Mouse (Mus musculus) adrenal gland, adult 18-20 months (tissue): ENCODE measurements around the gene Gtf3c5. TPM values are rescaled to one million over a fixed set of nuclear protein-coding genes. Genes with fewer than 3 reads are reported as not detected.

ENCODE experiments used
- DNase-seq, 2 experiments: peaks; one replicate each; pipeline ENCODE4 v3.0.0; 2021 to 2022; ENCODE audit warnings: low spot score in 2 of 2
- long read RNA-seq, 2 experiments: library from polyadenylated mRNA; stranded (forward); transcript quantifications; one replicate each; pipeline ENCODE4 v2.0.0; 2021
- total RNA-seq, 2 experiments: library from RNA; stranded (reverse); gene quantifications; 1 replicate in 1 of 2; 2 replicates in 1 of 2; pipeline ENCODE4 v1.2.3; 2021

The Gtf3c5 gene
- 10 to 100 TPM; 15.2 to 17.2 TPM for total RNA-seq
- long read RNA-seq, experiment 1, transcript Gtf3c5-201 (12 exons, 2,739 nt): major isoform, 12 of 19 reads
- long read RNA-seq, experiment 1, partial matches to known transcripts: 2 of 19 reads
- long read RNA-seq, experiment 1, other reads (novel, unspliced or antisense): 4 of 19 reads
- long read RNA-seq, experiment 2, transcript Gtf3c5-201 (12 exons, 2,739 nt): major isoform, 16 of 21 reads
- long read RNA-seq, experiment 2, partial matches to known transcripts: 3 of 21 reads
- long read RNA-seq, experiment 2, other reads (novel, unspliced or antisense): 2 of 21 reads

DNA sequence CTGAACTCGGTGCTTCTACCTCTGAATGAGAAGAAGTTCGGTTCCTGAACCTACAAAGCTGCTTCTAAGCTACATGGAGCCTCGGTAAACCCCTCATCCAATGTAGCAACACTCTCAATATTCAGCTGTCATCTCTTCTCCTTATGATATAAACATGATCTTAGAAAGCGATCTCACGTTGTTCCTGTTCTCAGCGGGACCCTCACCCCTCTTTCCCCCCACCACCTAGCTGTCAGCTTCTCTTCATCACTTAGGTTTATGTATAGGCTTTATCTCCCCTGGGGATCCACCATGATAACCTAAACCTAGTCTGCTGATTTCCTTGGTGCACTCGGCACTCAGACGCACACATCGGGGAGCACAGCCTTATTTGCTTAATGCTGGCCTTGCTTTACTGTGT is at the start of gene Gtf3c5:
TSS of gene Gtf3c5 (minus strand) at position 101 of the 400 bp plus-strand sequence.
- DNase-seq: no peak

DNA sequence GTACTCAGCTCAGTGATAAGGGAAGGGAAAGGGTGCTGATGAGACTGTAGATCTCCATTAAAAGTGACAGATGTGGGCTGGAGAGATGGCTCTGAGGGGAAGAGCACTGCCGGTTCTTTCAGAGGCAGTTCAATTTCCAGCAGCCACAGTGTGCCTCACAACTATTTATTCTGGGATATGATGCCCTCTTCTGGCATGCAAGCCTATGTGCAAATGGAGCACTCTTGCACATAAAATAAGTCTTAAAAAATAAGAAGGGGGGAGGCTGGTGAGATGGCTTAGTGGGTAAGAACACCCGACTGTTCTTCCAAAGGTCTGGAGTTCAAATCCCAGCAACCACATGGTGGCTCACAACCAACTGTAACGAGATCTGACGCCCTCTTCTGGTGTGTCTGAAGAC is 49.6 kb upstream of the Gtf3c5 start:
- no peak for DNase-seq

DNA sequence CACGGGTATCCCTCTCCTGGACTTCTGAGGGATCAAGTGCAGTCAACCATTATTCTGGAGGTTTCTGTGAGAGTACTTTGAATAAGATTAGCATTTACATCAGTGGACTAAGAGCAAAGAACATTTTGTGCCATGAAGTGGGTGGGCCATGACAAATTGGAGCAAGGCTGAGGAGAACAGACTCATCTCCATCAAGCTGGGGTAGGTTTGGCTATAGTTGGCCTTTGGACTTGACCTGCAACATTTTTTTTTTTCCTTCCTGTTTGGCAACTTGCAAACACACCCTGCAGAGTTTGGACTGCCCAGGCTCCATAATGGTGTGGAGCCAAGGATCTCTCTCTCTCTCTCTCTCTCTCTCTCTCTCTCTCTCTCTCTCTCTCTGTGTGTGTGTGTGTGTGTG is 49.1 kb upstream of the Gtf3c5 start:
- no peak for DNase-seq

DNA sequence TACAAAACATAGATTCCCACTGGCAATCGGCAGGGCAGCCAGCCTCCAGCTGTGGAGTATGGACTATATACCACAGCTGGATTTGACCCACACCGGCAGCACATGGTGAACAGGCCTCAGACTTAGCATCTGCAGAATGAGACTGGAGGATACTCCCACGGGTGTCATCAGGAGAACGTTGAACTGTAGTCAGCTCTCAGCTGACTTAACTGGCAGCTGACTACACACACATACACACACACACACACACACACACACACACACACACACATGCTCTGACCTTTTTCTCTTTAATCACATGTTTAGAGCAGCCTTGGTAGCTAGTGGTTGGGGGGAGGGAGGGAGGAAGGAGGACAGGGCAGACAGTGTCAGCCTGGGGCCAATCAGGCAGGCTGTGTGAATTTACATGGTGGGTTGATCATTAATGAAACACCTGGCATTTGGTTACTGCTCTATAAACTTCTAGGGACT is 46.4 kb upstream of the Gtf3c5 start:
- no peak for DNase-seq

DNA sequence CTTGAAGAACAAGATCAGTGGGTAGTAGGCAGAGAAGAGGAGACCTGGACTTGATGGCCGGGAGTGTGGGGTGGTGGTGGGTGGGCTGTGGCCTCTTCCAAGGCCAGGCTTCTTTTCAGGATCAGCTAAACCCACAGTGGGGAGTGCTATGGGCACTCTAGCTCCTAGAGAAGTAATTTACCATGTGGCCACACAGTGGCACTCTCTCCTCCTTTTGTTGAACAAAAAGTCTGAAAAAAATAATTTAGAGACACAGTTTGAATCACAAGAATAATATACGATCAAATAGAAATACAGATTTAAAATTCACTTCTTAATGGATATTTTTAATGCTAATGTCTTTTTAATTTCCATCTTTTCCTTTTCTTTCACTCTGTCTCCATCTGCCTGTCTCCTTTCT is 44.5 kb upstream of the Gtf3c5 start:
- no peak for DNase-seq

DNA sequence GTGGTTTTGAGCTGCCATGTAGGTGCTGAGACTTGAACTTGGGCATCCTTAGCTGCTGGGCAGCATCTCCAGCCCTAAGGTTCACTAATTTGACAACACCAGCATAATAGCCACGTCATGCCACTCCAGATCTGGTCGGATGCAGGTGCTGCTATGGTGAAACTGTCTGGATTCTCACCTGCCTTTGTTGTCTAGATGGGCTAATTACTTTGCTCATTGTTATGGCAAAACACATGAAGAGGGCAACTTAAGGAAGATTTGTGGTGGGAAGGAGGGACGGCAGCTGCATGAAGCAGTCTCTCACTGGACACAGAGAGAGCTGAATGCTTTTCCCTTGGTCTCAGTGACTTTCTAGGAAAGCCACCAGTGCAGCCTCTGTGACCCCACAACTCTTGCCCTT is 42.5 kb upstream of the Gtf3c5 start:
- DNase-seq: no peak

DNA sequence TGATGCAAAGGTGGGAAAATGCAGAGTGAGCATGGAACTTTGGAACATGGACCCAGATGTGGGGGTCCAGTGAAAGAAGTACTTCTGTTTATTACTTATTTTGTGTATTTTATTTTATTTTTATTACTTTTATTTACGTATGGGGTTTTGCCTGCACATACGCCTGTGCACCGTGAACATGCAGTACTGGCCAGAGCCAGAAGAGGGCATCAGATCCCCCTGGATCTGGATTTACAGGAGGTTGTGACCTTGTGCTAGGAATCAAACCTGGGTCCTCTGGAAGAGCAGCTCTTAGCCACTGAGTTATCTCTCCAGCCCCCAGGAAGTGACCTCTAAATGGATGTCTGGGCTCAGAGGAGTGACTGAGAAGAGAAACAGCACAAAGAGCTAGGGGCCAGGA is 41.3 kb upstream of the Gtf3c5 start:
- no peak for DNase-seq

DNA sequence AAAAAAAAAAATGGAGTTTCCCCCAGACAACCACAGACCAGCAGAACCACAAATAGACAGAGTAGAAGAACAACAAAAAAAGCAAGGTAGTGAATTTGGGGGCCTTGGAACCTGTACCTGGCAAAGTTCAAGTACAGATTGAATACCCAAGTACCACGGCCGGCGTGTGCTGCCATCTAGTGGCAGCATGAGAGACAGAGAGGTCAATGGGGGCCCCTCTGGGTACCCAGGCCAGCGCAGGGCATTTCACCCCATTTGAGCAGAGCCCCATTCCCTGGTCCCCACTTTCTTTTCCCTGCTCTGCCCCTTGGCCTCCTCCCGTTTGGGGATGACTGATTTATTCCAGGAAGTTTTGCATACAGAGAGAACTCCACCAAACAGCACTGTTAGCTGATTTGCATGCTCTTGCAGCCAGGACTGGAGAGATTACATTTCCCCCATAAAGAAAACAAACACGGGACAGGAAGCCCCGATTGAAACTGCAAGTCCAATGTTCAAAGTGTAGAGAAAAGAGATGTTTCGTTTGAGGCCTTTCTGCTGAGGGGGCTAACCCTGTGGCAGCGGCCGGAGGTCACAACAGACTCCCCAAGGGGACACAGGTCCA is 39.1 kb upstream of the Gtf3c5 start:
- peak; percentile 29 to 42 for DNase-seq

DNA sequence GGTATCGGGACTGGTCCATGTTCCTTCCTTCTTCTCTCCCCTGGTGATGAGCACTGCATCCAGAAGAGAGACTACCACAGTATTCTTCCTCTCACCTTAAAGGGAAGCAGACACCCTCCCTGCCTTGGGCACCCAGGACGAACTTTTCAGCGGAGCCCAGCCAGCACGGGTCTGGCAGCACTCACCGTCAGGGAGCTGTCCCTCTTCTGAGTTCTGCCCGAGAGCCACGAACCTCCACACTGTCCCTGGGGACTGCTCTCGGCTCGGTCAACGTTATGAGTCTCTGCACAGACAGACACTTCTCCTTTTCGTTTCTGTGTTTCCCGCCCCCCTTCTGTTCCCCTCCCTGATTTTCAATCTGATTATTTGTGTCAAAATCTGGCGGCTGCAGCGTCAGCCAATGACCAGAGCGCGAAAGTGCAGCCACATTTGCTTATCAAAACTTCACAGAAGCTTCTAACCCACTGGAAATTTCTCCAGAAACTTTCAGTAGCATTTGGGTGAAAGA is 38.2 kb upstream of the Gtf3c5 start, which contains the start of gene Gfi1b:
TSS of gene Gfi1b (minus strand) at position 319 of the 508 bp plus-strand sequence.
- DNase-seq: no peak

DNA sequence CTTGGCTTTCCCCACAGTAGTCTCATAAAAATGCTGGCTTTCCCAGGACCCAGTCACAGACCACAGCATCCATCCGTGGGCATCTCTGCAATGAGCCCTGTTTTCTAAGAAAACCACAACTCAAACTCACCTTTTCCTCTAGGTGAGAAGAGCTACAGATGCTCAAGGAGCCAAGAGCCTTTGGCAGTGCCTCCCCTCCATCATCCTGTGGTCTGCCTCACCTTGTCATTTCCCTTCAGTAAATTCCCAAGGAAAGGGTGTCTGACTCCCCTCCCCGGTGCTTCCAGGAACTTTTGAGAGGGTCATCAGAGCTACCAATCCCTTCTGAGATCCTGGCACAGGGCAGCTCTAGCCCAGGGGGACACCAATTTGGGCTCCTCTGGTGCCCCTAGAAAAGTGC is 37.6 kb upstream of the Gtf3c5 start:
- DNase-seq: no peak

DNA sequence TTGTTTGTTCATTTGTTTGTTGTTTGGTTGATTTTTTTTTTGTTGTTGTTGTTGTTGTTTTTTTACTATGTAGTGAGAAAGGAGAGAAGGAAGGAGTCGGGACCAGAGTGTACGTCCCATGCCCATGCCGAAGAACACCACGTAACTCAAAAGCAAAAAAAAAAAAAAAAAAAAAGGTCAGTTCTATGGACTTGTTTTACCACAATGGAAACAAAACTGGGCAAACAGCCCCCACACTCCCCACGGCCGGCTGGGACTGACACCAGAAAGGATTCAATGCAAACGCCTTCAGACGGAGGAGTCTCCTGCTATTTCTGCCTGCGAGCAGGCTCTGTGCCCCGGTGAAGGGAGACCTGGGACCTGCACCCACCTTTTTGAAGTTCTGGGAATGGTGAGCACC is 37.0 kb upstream of the Gtf3c5 start:
- DNase-seq: no peak

DNA sequence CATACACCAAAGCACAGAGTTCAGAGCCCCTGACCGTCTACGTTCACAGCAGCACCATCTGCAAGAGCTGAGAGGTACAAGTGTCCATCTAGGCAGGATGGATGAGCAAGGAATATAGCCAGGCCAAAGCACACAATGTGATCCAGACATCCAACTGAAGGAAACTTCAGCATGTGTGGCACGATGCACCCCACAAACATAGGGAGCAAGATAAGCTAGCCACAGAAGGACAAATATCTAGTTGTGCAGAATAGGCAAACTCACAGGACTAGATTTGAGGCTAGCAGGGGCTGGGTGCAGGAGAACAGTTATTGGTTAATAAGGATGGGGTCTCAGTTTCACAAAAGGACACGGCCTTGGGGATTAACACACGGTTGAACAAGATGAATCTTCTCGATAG is 35.8 kb upstream of the Gtf3c5 start:
- DNase-seq: no peak

DNA sequence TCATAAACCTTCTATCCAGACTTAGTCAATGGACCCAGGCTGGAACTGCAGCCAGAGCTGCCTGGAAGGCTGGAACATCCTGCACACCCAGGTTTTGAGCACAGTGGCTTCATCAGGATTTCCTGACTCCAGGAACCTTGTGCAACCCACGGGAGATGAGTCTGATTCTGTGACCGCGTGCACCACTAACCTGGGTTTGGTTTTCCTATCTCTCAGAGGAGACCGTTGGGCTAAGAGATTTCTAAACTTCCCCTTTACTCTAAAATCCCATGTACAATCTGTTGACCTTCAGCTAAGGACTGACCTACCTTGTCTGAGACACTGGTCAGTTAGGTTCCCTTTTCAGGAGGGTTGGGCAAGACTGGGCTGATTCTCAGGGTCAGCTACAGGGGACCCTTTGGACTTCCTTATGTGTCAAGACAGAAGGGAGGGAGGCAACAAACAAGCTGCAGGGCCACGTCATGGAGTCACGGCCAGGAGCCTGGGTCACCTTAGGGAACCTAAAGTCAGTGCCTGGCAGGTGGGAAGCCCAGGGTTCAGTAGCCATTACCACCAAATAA is 35.3 kb upstream of the Gtf3c5 start:
- no peak for DNase-seq

DNA sequence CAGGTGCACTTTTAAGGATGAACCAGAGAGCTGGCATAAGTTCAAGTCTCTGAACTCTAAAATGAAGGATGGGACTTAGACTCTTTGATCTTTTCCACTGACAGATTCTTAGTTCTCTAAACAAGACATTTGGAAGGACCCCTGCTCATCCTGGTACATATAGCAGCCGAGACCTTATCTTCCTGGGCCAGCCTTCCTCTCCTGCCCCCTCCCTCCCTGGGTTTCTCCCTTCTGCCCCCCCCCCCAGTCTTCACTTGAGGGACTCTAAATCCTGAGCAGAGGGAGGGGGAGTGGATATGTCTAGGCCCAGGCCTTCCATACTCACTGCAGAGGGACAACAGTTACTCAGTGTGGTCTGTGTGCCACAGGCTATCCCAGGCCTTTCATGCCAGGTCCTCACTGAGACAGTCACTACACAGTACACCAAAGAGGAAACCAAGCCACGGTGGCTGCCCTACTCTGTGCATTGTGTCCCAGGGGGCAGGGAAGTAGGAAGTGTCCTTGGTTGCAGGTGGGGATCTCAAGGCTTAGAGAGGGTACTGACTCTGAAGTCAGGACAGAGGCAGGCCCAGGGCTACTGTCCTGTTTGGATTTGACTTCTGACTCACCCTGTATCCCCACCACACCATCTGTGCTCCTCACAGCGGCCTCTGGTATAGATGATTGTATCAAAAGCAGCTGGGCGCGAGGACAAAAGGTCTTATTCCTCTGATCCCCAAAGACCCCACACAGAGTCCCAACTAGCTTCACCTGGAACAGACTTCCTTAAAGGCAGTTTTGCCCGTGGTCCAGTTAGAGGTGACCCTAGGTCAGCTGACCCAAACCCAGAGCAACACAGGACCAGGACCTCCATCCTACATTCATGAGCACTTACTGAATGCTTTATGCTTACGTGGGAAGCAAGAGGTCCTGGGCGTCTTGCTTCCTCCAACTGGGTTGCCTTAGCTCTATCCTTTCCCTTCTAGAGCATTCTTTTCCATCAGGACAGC is 34.2 kb upstream of the Gtf3c5 start:
- no peak for DNase-seq

DNA sequence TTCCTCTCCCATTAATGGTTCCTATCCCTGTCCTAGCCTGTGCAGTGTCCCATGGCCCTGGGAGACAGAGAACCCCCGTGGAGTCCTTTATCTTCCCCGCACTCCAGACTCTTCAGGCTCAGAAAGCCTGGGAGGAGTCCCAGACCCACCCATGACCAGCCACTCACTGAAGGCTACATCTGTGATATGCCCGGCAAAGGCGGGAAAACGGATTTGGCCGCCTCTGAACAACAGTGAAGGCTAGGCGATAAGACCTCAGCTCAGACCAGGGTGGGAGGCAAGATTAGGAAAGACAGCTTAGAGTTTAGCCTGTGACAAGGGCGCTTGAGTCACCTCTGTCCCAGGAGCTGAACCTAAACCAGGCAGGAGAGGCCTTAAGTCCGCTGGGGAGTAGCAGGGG is 33.3 kb upstream of the Gtf3c5 start:
- DNase-seq: no peak

DNA sequence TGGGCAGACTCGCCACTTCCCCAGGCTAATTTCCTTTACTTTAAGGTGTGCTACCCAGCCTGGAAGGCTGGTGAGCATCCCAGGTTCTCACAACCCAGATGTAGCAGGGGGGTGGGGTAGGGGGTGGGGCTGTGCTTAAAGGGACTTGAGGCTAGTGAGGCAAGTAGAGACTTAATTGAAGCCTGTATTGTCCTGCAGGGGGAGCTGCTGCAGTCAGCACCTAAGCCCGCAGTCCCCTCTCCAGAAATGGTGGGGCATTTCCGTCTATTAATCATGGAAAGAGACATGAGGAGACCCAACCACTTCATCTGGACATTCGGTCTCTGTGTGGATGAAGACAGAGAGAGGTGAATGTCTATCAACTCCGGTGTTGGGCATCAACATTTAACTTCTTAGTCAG is 32.8 kb upstream of the Gtf3c5 start:
- DNase-seq: no peak

DNA sequence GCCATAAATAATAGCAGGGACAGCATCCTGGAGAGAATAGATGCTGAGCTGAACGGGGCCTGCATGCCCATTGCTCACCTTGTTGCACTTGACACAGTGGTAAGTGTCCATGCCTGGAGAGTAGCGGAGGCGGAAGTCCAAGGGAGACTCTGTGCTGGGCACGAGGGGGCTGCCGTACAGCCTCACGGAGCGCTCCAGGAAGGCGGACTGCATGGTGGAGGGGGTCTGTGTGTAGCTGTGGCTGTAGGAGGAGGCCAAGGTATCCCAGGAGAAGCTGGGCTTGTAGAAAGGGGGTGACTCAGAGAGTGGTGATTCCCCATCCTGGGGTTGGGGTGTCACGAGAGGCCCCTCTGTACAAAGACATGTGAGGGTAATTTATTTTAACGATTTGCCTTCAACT is 30.0 kb upstream of the Gtf3c5 start:
- no peak for DNase-seq

DNA sequence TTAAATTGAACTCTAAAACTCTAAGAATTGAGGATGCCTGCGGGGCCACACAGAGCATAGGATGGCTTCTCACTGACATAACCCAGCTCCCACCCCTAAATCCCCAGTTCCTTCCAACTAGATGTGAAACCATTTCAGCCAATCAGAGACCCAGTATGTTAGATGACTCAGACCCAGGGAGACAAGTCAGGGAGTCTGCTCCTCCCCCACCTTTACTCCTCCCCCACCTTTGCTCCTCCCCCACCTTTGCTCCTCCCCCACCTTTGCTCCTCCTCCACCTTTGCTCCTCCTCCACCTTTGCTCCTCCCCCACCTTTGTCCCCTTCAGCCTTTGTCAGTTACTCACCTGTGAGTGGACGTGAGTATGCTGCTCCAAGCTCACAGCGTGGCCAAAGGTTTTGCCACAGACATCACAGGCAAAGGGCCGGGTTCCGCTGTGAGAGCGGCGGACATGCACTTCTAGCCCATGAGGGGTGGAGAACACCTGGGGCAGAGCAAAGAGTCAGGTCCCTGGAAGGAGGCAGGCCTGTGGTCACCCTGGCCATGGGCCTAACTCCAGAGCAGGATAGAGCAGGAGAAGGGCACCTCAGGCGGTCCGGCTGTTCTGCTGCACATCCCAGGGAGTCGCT is 29.0 kb upstream of the Gtf3c5 start:
- DNase-seq: no peak

DNA sequence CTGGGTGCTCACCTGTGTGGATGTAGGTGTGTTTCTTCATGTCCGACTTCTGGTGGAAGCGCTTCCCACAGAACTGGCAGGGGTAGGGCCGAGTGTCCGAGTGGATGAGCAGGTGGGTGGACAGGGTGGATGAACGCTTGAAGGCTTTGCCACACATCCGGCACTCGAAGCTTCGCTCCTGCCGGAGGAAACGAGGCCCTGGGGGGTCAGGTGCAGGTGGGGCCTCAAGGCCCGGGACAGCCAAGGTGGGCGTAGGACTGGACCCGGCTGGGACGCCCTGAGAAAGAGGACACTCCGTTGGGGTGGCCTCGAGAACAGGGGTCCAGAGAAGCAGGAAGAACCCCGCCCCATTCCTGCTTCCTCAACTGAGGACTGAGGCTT is 27.8 kb upstream of the Gtf3c5 start:
- no peak for DNase-seq

DNA sequence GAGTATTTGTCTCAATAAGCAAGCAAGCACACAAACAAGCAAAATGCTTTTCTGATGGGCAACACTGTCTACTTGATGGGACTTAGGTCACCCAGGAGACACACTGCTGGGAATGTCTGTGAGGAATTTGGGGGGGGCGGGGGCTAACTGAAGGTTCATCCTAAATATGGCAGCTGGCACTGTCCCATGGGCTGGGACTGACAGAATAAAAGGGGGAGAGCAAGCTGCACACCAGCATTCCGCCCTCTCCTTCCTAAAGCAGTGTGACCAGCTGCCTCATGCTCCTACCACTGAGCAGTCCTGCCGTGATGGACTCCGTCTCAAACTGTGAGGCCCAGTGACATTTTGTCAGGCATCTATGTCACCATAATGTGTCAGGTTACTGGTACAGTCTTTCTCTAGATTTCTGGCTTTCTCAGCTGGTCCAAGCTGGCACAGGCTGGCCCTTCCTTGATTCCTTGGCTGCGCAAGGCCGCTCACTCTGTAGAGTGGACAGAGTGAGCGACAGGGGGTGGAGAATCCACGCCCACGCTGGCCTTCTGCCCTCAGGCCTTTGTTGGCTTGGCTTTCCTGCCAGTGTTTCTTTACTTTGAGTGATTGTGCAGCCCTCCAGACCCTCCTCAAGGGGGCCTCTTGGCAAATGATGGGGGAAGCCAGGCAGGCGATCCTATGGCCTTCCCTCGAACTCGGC is 27.3 kb upstream of the Gtf3c5 start:
- DNase-seq: no peak
